Mouse (Mus musculus) kidney, postnatal 36 days (tissue): ENCODE results near the gene Btbd9.

Source experiments
- DNase-seq, 2 experiments: peaks; one replicate each; pipeline ENCODE4 v3.0.0; 2021 to 2022; ENCODE audit warnings: mixed read lengths in 2 of 2

The Btbd9 gene

GRCm38 (mm10) chr17:30329531-30329930 lies 246.8 kb downstream of the Btbd9 start:
- peak; percentile 33 to 52 for DNase-seq

DNA sequence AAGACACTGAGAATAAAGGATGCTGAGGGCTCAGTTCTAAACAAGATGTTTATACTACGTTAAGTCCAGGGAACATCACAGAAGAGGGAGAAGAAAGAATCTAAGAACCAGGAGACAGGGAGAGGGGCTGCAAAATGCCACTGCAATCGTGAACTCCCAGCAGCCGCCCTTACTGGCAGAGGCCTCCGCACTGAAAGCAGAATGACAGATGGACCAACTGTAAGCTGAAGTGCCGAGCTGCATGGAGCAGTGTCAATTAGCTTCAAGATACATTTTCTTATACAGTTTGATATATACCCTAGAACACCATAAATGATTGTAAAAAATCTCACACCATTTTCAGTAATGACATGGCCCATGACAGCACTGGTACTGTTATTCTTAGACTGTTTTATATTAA lies 247.4 kb downstream of the Btbd9 start:
- DNase-seq = no peak

- DNase-seq = no peak
Measured at GRCm38 (mm10) chr17:30326906-30327305, 249.4 kb downstream of the Btbd9 start.

GRCm38 (mm10) chr17:30320301-30320700 lies 256.0 kb downstream of the Btbd9 start:
- no peak for DNase-seq

- DNase-seq = no peak
Measured at GRCm38 (mm10) chr17:30312688-30313087, 263.6 kb downstream of the Btbd9 start.

DNA sequence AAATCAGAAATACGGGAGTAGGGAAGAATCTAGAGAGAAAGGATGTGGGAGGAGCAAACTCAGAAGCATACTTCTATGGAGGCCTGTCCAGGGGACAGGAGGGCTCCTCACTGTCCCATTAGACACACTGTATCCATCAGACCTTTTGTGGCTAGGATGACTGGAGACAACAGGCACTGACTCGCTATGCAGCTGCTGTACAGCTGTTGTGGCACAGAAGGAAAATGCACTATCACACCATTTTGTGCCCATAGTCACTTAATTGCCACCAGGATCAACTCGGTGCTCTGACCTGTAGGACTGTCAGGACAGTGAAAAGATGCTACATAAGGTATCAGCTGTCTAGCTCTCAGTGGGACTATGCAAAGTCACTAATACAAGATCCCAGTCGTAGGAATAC lies 266.7 kb downstream of the Btbd9 start:
- no peak for DNase-seq

DNA sequence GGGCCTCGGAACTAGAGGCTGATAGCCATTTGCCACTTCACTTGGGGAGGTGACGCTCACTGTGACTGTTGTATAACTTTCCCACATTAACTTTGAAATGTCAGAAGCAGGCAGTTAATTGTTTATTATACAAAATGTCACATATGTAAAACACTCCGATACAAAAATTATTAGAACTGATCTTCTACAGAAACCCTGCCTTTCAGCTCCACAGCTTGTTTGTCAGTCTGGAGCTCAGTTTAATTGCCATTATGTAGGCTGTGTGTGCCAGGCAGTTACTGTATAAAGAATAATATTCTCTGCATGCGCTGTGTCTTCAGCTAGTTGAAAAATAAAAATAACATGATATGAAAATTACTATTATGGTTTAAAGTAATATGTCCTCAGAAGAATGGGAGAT lies 267.4 kb downstream of the Btbd9 start:
- no peak for DNase-seq

GRCm38 (mm10) chr17:30308317-30308716 lies 268.0 kb downstream of the Btbd9 start:
- no peak for DNase-seq

DNA sequence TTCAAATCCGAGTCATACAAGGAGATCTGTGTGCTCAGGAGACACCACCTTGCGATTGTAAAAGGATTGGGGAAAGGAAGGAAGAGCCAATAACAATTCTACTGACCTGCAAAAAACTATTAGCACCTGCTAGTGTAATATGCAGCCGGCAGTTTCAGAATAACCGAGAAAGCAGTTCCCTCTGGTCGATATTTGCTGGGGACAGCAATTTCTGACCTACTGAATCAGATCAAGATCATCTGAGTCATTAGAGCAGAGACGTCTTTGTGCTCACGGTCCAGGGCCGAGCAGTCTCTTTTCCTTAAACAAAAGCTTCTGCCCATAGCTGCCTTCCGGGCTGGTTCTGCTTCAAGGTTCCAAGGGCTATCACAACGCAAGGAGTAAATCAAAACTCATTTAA lies 269.1 kb downstream of the Btbd9 start:
- no peak for DNase-seq

DNA sequence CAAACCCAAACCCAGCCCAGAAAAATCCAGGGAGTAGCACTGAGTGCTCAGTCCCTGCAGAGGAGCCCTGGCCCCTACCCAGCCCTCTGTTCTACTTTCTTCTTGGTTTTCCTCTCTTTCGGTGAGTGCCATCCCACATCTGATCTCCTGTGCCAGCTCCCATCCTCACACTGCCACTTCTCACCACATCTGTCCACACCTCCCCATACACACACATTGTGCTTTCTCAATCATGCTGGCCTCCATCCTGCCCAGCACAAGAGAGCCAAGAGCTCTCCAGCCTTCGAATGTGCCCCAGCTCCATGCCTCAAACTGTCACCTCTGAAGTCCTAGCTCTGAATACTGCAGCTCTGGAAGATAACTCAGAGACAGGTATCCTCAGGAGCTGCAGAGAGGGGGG lies 271.5 kb downstream of the Btbd9 start:
- DNase-seq = no peak

DNA sequence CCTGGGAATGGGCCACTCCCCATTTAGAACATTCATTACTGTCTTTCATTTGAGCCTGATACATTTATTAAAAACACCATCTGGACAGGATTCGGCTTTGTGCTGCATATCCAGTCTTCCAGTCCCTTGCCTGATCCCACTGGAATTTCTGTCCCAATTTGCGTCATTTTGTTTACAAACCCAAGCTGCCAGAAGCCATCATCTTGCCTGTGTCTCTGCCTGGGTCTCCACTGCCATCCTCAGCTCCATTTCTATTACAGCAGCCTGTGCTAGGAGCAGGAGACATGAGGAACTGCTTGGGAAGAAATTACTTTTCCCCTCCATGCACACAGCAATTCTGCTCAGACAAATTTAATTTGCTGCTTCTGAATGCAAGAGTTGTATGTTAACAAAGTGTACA lies 274.9 kb downstream of the Btbd9 start:
- peak in 1 of 2 experiments; percentile 9 for DNase-seq

DNA sequence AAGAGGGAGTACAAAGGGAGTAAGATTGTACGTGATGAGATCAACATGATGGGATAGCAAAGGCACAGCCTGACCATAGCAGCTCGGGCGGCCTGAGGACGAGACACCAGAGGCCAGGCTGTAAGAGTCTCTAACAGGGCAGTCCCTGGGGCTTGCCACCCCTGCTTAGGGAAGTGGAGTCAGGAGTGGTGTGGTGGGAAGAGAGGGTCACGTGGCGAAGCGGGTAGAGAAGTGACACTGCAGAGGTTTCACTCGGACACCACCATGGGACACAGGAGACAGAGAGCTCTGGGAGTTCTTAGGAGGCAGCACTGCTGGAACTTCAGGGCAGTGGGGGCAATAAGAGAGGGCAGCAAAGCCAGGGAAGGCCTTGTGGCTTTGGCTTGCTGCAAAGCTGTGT lies 278.9 kb downstream of the Btbd9 start:
- DNase-seq = no peak

DNA sequence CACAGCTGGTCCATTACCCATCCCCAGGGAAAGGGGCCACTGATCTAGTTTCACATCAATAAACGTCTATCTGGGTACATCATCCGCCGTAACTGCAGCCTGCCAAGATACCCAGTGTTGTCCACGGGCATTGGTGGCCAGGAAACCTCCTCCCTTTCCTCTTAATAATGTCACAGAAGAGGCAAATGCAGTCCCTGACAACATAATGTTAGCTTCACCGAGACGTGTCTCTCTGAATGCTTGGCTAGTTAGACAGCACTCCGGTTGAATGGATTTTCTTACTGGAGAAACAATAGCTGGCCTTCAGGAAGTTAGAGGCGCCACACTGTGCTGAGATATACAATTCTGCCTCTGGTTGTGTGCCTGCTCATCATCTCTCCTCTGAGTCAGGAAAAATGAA lies 280.2 kb downstream of the Btbd9 start:
- no peak for DNase-seq

DNA sequence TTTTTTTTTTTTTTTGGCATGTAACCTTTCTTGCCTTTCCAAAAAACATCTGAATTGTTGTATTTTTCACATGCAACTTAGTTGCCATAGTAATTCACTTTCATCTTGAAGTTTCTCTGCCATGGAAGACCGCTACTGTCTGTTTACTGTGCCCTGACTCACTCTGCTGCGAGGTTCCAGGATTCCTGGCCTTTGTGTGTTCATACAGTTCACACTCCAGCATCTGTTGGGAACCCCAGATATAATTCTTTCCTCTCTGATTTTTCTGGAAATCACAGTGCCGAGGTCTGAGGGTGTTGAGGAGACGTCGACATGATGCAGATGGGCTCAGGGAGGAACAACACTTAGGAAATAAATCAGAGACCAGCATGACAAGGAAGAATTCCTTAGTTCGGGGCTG lies 283.6 kb downstream of the Btbd9 start:
- no peak for DNase-seq

DNA sequence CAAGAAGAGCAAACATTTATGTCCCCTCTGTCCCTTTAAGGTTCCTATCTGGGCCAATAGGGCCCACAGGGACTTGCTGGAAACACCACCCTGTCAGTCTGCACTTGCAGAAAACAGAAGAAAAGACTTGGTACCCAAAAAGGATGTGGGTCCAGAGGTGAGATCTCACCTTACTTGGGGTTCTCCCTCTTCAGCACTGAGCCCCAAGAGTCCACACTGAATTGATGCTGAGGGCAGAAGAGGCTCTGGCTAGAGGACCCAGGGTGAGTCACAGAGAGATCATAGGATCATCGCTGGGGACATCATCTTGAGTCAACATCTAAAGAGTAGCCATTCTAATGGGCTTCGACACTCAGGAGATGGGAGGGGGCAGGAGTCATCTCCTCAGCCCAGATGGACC lies 290.6 kb downstream of the Btbd9 start:
- no peak for DNase-seq

GRCm38 (mm10) chr17:30283460-30284050 lies 292.7 kb downstream of the Btbd9 start:
- no peak for DNase-seq

DNA sequence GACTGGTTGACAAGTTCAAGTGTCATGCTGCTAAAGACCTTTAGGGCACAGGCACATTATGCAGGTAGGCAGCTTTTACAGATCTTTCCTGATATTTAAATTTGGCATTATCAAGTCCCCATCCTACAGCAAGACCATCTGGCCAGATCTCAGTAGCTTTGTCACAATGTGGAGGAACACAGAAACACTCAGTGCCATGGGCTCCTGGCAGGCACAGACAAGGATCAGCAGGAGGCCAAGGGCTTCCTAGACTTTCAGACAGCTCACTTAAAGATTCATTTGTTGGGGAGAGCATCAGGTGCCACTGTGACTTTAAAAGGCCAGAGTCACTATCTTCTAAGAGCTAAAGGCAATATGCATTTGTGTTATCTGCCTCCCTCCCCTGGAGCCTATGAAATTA lies 293.3 kb downstream of the Btbd9 start:
- DNase-seq = no peak

- DNase-seq = peak; percentile 55 to 70
Measured at GRCm38 (mm10) chr17:30280323-30281118, 295.8 kb downstream of the Btbd9 start.

GRCm38 (mm10) chr17:30279684-30280083 lies 296.6 kb downstream of the Btbd9 start:
- DNase-seq = no peak

DNA sequence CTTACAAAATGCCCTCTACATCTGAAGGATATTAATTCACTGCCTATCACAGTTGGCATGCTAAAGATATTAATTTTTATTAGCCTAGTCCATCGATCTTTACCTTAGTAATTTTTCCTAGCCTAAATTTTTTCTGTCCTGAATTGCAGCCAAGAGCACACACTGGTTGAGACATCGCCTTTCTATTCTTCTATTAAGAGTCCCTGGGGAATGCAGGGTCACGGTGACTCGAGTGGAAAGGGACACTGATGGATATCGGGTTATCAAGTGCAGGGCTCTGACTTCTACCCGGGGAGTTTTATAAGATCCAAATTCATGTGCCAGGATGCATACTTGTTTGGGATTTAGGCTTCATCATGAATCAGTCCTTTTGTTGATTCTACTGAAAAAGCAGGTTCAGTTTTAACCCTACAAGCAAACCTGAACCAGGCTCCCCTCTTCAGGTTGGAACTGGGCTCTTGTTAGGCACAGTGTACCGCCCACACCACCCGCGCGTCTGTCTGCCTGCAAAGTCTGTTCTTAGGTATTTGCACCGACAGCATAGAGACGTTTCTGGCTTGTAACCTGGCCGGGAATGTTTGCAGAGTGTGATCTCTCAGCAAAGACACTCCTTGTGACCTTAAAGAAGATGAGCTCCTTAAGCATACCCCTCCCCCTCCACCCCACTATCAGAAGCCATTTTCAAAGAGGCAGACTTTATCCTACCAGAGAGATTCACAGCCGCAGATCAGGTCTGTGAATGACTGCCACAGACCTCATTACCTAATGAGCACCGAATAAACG lies 297.5 kb downstream of the Btbd9 start:
- DNase-seq = no peak

DNA sequence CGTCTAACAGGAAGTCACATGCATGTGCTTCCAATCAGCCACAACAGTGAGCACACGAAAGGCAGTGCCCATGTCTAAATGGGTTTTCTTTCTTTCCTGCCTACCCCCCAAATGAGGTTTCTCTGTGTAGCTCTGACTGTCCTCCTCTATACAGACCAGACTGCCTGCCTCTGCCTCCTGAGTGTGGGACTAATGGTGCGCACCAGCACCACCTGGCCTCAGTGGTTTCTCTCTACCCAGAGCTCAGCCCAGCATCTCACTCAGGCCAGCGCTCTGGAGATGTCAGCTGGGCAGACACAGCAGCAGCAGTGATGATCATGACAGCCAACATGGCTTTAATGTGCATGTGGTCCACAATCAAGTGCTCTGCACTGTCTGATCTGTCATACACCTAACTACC lies 299.8 kb downstream of the Btbd9 start:
- no peak for DNase-seq

DNA sequence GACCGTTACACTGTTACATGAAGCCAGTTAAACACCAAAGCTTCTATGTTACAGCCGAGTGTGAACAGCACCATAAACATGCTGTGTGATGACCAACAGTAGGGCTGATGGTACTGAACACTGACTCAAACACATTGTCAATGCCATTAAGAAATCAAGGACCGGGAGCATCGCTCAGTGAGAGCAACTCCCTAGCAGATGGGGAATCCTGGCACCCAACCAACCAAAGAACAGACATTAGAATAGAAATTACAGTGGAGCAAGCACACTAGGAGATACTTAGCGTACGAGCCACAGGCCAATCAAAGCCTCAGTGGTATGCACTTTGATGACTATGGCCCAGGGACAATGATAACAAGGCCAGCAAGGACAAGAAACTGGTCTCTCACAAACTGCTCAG lies 303.5 kb downstream of the Btbd9 start:
- DNase-seq = no peak

- DNase-seq = no peak
Measured at GRCm38 (mm10) chr17:30269136-30270063, 306.9 kb downstream of the Btbd9 start.
